Mouse (Mus musculus) hematopoietic stem cell, adult 5-6 weeks (primary cell): ENCODE measurements around the gene Lap3. TPM values are rescaled to one million over a fixed set of nuclear protein-coding genes. Genes with fewer than 3 reads are reported as not detected.

Source experiments
- ATAC-seq, 2 experiments: fragments of 125-278 bp in 1 of 2; replicated peaks in 1 of 2; 2 replicates each; pipeline ENCODE4 v1.8.0; 2016 to 2017; ENCODE audit warnings: inconsistent platforms in 2 of 2, mild to moderate bottlenecking in 2 of 2, moderate number of reproducible peaks in 2 of 2, low read depth in 1 of 2, moderate TSS enrichment in 1 of 2; ENCODE audit not compliant: low FRiP score in 2 of 2, poor library complexity in 2 of 2, severe bottlenecking in 2 of 2, insufficient read depth in 1 of 2, low TSS enrichment in 1 of 2
- total RNA-seq: library from RNA; stranded (forward); fragments of 172-1452, 232-1000 nt; gene quantifications from 2 replicates; pipeline ENCODE4 v1.2.3, GENCODE M21; 2017

The Lap3 gene
- 48.4 and 51.2 TPM in 2 replicates for total RNA-seq

GRCm38 (mm10) chr5:45493191-45494092 is at the start of gene Lap3:
Gene Lap3, plus strand, starts transcription at chr5:45493374.
- peak; percentile 91 to 95 for ATAC-seq

GRCm38 (mm10) chr5:45444130-45444832 is 48.9 kb upstream of the Lap3 start:
- no peak for ATAC-seq

- ATAC-seq, result no peak
Measured at GRCm38 (mm10) chr5:45448676-45449075, 44.5 kb upstream of the Lap3 start.

DNA sequence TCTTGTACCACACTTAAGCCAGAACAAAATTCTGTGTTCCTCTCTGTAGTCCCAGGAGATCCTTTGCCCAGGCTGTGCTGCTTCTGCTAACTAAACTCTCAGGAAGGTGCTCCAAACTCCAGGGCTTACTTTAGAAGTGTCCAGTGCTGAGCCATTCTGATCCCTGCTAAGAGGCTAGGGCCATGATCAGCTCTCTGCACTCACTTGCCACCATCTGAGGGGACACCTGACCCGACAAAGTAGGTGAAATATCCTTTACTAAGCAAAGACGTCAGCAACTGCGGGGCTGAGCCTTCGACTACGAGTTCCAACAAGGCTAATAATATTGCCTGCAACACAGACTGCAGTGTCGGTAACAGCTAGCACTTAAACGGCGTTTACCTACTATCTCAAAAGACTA is 44.0 kb upstream of the Lap3 start:
- no peak for ATAC-seq

DNA sequence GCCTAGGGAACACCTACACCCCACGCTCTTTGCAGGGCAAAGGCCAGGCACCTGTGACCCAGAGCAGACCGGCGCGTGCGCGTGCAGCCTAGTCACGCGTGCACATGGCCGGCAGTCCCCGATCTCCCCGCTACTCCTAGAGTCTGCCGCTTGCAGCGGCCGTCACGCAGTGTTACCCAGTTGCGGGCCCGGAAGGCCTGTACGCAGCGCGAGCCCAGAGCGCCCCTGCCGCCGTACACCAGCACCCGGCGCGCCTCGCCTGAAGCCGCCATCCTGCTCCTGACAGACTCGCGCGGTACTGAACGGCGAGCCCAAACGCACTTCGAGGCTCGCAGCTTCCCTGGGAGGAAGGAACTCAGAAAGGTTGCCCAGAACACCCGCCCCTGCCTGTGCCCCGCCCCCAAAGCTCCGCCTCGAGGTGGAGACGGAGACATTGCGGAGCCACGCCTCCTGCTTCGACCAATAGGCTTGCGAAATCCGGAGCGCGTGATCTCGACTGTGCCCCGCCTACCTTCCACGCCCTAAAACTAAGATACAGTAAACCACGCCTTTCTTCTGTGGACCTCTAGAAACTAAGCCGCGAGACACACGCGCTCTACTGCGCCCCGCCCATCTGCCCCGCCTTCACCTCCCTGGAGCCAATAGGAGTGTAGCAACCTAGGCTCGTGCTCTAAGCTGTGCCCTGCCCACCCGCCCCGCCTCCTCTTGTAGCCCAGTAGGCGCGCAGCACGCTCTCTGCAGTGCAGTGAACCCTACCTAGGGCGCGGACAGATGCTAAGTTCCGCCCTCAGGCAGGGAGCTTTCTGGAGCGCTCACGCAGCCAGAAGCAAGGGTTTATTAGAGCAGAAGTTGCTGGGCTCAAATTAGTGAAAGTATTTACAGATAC is 43.1 kb upstream of the Lap3 start, which contains the start of gene Qdpr:
Gene Qdpr, minus strand, starts transcription at position 406 of the 886 bp plus-strand sequence.
- peak; percentile 91 to 95 for ATAC-seq

- no peak for ATAC-seq
Measured at GRCm38 (mm10) chr5:45453451-45453850, 39.7 kb upstream of the Lap3 start, which contains the start of gene Clrn2. Gene Clrn2, plus strand, starts transcription at chr5:45453751.

DNA sequence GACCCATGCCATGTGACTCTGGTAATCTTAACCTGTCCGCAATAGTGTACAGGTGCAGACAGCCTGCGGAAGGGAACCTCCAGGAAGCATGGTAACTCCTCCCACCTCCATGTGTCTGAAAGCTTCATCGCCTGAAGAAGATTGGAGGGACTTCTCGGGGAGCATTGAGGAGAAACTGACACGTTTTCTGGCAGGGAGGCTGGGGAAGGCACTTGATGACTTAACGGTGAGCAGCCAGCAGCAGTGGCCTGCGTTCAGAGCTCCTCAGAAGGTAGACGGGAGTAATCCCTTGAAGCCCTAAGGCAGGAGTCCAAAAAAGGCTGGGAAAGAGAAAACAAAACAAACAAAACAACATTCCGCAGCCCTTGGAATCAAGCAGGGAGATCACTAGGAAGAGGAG is 38.7 kb upstream of the Lap3 start:
- ATAC-seq, result no peak

DNA sequence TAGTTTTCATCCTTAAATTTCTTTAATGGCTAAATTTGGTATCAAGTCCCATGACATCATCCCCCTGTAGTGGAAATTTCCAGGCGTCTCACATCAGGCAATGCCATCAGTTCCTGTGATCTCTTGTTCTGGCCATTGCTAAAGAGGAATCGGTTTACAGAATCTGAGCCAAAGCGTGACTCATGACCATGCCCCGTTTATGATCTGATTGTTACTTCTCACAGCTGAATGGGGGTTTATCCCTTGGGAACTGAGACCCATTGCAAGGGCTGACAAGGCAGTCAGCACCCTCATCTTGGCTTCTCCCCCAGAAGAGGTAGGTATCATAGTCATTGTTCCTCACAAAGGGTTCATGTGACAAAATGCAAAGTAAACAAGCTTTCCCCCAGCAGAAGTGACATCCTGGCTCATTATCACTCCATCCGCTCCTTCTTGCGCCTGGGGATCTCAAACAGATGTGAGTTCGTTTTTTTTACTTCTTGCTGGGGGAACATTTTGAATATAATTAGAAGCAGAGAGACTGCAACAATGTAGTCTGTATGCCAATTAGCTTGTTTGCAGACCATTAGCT is 20.2 kb upstream of the Lap3 start:
- no peak for ATAC-seq

DNA sequence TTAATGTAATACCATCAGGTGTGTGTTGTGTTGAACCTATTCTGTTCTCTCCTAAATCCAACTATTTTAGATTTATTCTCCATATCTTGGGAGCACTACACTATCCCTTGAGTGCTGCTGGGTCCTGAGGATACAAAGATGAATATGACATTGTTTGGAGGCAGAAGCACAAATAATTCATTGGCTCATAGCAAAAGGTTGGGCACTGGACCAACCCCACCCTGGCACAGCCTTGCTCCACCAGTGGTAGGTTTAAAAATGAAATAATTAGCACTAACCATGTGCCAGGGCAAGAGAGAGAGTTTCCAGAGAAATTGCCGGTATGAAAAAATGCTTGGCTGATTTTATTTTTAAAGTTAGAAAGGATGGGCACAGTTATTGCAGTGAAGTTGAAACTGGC is 19.7 kb upstream of the Lap3 start:
- no peak for ATAC-seq

GRCm38 (mm10) chr5:45474215-45474614 is 19.0 kb upstream of the Lap3 start:
- ATAC-seq, result peak; percentile 78 to 90

GRCm38 (mm10) chr5:45474758-45475157 is 18.4 kb upstream of the Lap3 start:
- no peak for ATAC-seq

- ATAC-seq, result no peak
Measured at GRCm38 (mm10) chr5:45475771-45476170, 17.4 kb upstream of the Lap3 start.

- no peak for ATAC-seq
Measured at GRCm38 (mm10) chr5:45476288-45476687, 16.9 kb upstream of the Lap3 start.

DNA sequence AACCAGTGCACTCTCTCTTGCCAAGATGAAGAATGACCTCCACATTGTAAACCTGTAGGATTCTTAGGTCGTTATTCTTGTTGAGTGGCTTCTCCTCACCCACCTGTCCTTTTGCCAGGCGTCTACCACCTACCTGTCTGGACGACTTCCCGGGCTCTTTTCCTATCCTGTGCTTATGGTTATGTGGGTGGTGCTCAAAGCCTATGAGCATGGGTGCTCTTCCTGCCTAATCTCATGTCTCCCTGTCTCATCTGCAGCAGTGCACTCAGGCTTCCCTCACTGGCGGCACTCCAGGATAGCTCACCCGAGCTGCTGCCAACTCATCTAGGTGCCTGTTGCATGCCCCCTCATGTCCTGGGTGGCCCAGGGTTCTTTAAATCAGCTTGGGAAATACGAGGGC is 15.6 kb upstream of the Lap3 start:
- no peak for ATAC-seq

DNA sequence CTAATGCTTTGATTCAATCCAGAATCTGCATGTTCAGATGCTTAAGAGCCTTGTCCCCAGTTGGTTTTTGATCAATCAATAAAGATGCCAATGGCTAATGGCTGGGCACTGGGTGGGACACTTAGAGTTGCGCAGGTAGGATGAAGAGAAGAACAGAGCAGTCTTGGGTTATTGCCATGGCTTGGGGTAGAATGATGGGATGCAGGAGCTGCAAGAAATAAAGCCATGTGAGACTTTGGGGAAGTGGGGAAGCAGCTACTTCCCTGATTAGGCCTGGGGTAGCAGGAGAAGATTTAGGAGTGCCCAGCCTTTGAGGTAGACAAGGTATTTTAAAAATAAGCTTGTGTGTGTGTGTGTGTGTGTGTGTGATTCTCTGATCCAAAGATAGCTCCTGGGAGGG is 13.1 kb upstream of the Lap3 start:
- ATAC-seq, result no peak

DNA sequence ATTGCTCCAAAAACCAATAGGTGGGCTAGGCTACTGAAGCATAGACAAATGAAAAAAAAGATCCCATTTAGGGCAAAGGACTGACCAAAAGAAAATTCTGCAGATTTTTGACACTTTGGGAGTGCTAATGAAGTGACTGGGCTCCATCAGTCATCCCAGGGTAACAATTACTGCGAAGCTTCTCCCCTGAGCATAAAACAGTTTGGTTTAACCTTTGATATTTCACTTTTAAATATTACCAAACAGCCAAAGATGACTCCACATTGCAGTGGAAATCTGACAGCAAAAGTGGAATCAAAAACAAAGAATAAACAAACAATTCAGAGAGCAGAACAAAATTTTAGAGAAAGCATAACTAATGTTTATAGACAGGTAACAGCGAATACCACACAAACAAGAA is 12.0 kb upstream of the Lap3 start:
- ATAC-seq, result no peak

DNA sequence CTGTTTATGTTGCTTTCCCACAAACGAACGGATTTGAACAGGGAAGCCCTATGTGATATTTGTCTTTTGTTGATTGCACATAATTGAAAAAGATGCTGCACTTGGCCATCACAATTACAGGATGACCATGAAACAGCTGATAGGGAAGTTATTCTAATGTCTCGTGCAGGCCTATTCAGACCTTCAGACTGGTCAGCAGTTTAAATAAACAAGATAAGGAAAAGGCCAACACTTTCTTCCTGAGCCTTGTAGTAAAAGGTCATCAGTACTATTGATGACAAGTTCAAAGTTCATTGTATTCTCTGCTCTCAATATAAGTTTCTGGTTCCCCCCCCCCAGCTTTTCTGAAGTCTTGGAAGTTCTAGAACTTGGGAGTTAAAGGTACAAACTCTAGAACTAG is 10.6 kb upstream of the Lap3 start:
- no peak for ATAC-seq
